Mouse (Mus musculus) heart, adult 2 months (tissue): ENCODE data around the gene Plcb2.

Experiments
- CTCF ChIP-seq: fragments of 200-600 bp; IDR thresholded peaks from 2 replicates; pipeline ENCODE4 v1.8.1; 2022; ENCODE audit warnings: antibody characterized with exemption, mild to moderate bottlenecking, moderate library complexity
- EP300 ChIP-seq: fragments of 200-500 bp; IDR thresholded peaks from 2 replicates; pipeline ENCODE4 v1.6.1; 2011; ENCODE audit warnings: low read depth, low read length, control low read depth; ENCODE audit not compliant: insufficient read depth
- POLR2A ChIP-seq: fragments of 200-500 bp; IDR thresholded peaks from 2 replicates; pipeline ENCODE4 v1.6.1; 2011; ENCODE audit warnings: mild to moderate bottlenecking, low read depth, low read length, control low read depth; ENCODE audit not compliant: insufficient read depth

DNA sequence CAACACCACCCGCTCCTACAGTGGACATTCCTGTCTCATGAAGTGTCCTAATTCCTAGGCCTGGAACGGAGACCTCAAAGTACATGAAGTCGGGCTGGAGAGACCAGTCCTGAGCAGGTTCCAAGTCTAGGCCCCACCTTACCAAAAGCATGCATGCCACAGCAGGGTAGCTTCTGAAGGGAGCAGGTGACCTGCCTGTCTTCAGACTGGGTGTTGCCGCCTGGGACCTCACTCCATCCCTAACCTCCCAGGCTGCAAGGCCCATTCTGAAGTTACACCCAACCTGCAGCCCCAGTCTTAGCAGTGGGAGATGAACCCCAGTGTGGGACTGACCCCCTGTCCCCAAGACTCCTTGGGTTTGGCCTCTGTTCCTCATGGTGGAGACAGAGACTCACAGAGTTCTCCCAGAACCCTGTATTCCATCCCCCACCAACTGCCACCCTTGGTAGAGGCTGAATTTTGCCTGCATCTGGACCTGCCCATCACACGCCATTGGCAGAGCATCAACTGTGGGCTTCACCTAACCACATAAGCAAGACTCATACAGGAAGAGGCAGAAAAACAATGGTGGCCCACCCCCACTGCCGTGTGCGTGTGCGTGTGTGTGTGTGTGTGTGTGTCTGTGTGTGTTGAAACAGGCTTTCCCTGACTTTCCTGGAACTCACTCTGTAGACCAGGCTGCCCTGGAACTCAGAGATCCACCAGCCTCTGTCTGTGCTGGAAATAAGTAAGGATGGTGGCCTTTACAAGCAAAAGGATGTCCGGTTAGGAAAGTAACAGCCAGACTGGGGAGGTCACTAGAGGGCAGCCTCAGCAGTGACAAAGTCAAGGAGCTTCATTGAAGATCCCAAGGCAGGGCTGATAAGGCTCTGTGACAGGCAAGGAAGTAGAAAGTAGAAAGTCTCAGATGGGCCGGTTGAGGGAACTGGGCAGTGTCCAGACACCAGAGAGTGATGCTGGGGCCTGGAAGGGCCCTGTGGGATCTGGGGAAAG, 38.1 kb upstream of the Plcb2 start:
- peak; percentile 33 for TF ChIP-seq CTCF
- TF ChIP-seq POLR2A, result no peak
- no peak for TF ChIP-seq EP300
